Mouse (Mus musculus): ENCODE data around the gene Abi1.
"Not testable (repeated sequence)": the region's sequence is repeated elsewhere in the genome, so short reads cannot be mapped to it uniquely, and the experiment has no call there.

Gene Abi1

DNA sequence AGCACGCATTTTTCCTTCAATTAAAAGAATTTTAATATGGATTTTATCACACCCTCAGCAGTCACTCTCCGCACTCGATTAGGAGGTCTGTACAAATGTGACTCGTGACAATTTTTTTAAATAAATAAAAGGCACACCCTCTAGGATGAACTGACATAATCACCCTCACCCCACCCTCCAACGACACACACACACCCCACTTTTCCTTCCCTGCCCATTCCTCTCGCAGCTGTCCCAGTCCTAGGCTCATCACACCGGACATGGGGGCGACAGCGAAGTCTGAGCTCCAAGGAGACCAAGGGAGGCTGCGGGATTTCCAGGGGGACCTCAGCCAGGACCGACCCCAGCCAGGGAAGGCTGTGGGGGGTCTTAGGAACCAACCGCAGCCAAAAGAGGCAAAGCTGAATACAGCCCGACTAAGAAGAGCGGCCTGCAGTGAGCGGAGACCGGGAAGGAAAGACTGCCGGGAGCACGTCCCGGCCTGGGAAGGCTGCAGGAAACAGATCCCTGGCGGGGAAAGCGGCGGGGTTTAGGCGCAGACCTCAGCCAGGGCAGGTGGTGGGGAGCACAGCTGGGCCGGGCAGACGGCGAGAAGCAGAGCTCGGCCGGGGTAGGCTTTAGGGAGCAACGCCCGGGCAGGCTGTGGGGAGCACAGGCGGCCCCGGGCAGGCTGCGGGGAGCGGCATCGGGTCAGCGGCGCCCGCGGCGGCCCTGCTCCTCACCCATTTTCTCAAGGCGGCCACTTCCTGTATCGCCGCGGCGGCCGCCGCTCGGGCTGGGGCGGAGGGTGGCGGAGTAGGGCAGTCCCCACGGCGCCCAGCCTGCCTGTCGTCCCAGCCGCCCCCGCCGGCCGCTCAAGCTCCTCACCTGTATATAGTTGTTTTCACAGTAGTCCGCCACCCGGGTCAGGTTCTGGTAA, 700 bp downstream of the Abi1 start:
- in situ Hi-C loops (cut with MboI; ENCODE audit: low pct_unique_long_range_greater_than_20kb in 1 of 2, low sequenced_read_pairs in 2 of 2, unreplicated experiment in 1 of 2): no loop called here

DNA sequence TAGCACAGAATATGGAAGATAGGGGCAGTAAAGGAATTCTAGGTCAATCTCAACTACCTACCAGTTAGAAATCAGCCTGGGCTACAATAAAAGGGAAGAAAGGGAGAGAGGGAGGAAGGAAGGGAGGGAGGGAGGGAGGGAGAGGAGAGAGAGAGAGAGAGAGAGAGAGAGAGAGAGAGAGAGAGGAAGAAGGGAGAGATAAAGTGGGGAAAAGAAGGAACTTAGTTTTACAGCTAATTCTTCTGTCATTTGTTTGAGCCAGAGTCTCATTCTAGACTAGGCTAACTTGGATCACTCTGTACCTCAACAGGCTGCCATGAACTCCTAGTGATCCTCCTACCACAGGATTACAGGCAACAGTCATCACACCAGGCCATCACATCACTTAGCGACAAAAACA, 4.6 kb downstream of the Abi1 start:
- in situ Hi-C loops (cut with MboI; ENCODE audit: low pct_unique_long_range_greater_than_20kb in 1 of 2, low sequenced_read_pairs in 2 of 2, unreplicated experiment in 1 of 2): no loop called here

GRCm38 (mm10) chr2:23034692-23035435, 5.2 kb downstream of the Abi1 start:
- in situ Hi-C loops (cut with MboI; ENCODE audit: low pct_unique_long_range_greater_than_20kb in 1 of 2, low sequenced_read_pairs in 2 of 2, unreplicated experiment in 1 of 2): no loop called here

DNA sequence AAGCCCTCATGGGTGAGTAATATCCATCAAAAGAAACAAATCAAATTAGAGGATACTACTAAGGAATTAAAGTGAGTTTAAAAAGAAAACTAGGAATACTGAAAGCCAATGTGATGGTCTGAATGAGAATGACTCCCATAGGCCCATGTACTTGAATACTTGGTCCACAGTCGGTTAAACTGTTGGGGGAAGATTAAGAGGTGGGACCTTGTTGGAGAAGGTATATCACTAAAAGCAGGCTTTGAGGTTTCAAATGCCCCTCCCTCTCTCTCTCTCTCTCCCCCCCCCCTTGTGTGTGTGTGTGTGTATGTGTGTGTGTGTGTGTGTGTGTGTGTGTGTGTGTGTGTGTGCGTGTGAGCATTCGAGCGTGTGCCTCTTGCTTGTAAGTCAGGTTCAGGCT, 9.4 kb downstream of the Abi1 start:
- in situ Hi-C loops (cut with MboI; ENCODE audit: low pct_unique_long_range_greater_than_20kb in 1 of 2, low sequenced_read_pairs in 2 of 2, unreplicated experiment in 1 of 2): no loop called here

DNA sequence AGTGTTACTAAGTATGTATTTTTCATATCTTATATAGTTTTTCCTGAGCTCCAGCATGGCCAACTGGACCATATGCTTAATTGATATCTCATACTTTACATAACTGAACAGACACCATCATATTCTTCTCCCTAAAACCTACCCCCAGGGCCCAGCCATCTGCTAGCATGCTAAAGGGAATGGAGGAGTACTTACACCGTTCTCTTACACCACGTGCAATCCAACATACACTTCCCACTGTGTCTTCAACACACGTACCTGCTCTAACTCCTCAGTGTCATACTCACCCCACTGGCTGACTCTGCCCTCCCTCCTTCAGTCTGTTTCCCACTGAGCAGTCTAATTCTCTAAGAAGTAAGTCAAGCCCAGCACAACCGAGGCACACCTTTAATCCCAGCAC, 11.2 kb downstream of the Abi1 start:
- in situ Hi-C loops (cut with MboI; ENCODE audit: low pct_unique_long_range_greater_than_20kb in 1 of 2, low sequenced_read_pairs in 2 of 2, unreplicated experiment in 1 of 2): no loop called here

DNA sequence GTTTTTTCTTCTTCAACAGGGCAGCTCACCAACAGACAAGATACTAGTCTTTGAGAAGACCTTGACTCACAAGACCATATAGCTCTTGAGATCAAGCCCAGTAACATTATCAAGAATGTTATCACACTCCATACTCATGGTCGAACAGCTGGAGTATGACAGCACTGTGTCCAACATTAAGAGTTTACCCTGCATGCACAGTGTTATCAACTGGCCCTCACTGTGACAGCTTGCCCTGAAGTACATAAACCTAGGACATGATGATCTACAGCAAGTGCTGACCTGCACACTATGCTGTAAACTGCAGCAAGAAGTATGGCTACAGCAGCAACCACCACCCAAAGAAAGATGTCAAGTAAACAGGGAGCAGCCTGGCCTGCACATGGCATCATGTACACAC, 13.7 kb downstream of the Abi1 start:
- in situ Hi-C loops (cut with MboI; ENCODE audit: low pct_unique_long_range_greater_than_20kb in 1 of 2, low sequenced_read_pairs in 2 of 2, unreplicated experiment in 1 of 2): no loop called here

DNA sequence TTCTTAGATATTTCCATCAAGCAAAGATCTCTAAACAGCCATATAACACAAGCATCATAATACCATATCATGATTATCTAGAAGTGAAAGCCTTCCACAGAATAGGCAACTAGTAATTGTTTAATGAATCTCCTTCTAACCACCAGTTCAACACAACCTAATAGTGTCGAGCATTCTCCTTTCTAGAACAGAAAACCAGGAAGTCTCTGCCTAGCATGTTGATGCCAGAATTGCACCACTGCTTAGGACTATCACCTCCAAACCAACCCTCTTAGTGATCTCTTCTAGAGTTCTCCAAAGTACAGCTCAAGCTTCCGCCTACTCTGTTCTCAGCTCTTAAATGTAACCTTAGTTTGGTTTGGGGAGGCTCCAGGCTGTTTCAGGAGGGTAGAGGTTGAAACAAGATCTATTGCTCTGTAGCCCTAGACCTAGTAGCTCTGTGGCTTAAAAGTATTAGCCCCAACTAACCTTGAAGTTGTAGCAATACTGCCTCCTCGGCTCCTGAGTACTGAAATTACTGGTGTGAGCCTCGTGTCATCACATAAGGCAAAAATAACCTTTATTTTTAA, 16.2 kb downstream of the Abi1 start:
- in situ Hi-C loops (cut with MboI; ENCODE audit: low pct_unique_long_range_greater_than_20kb in 1 of 2, low sequenced_read_pairs in 2 of 2, unreplicated experiment in 1 of 2): no loop called here

- in situ Hi-C loops (cut with MboI; ENCODE audit: low pct_unique_long_range_greater_than_20kb in 1 of 2, low sequenced_read_pairs in 2 of 2, unreplicated experiment in 1 of 2): no loop called here
These were observed 17.0 kb downstream of the Abi1 start for GRCm38 (mm10) chr2:23023023-23023422.

DNA sequence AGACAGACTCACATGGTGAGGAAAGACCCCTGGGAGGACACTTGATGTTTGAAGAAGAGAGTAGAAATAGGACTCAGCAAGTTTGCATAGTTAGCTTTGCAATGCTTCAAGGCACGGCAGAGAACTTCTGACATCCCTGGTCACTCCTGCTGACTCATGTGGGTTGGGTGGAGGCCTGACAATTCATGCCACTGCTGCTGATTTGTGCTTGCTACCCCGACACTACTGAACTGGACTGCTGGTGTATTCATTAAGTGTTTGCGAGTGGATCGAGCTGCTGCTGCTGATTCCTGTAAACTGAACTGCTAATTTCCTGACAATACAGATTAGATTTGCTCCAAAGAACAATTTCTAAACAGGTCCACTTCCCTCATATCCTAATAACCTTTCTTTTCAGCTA, 18.3 kb downstream of the Abi1 start:
- in situ Hi-C loops (cut with MboI; ENCODE audit: low pct_unique_long_range_greater_than_20kb in 1 of 2, low sequenced_read_pairs in 2 of 2, unreplicated experiment in 1 of 2): no loop called here

GRCm38 (mm10) chr2:23021320-23021719, 18.7 kb downstream of the Abi1 start:
- in situ Hi-C loops (cut with MboI; ENCODE audit: low pct_unique_long_range_greater_than_20kb in 1 of 2, low sequenced_read_pairs in 2 of 2, unreplicated experiment in 1 of 2): no loop called here

- in situ Hi-C loops (cut with MboI; ENCODE audit: low pct_unique_long_range_greater_than_20kb in 1 of 2, low sequenced_read_pairs in 2 of 2, unreplicated experiment in 1 of 2): no loop called here
These were observed 20.9 kb downstream of the Abi1 start for GRCm38 (mm10) chr2:23019170-23019569.

GRCm38 (mm10) chr2:23016121-23016520, 23.9 kb downstream of the Abi1 start:
- in situ Hi-C loops (cut with MboI; ENCODE audit: low pct_unique_long_range_greater_than_20kb in 1 of 2, low sequenced_read_pairs in 2 of 2, unreplicated experiment in 1 of 2): no loop called here

- in situ Hi-C loops (cut with MboI; ENCODE audit: low pct_unique_long_range_greater_than_20kb in 1 of 2, low sequenced_read_pairs in 2 of 2, unreplicated experiment in 1 of 2): no loop called here
These were observed 24.7 kb downstream of the Abi1 start for GRCm38 (mm10) chr2:23015335-23015734.

- in situ Hi-C loops (cut with MboI; ENCODE audit: low pct_unique_long_range_greater_than_20kb in 1 of 2, low sequenced_read_pairs in 2 of 2, unreplicated experiment in 1 of 2): not testable (repeated sequence)
These were observed 25.1 kb downstream of the Abi1 start for GRCm38 (mm10) chr2:23014935-23015334.

GRCm38 (mm10) chr2:23008256-23008655, 31.8 kb downstream of the Abi1 start:
- in situ Hi-C loops (cut with MboI; ENCODE audit: low pct_unique_long_range_greater_than_20kb in 1 of 2, low sequenced_read_pairs in 2 of 2, unreplicated experiment in 1 of 2): no loop called here

DNA sequence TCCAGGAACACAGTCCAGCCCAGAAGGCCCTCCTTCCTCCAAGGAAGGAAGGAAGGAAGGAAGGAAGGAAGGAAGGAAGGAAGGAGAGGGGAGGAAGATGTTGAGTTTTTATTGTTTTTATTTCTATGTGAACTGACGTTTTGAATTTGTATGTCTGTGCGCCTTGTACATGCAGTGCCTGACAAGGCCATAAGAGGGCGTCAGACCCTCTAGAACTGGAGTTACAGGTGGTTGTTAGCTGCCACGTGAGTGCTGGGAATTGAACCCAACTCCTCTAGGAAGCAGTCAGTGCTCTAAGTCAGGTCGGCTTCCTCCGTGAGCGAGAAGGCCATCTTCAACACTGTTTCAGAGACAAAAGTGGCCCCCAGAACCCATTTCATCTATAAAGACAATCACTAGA, 32.5 kb downstream of the Abi1 start:
- in situ Hi-C loops (cut with MboI; ENCODE audit: low pct_unique_long_range_greater_than_20kb in 1 of 2, low sequenced_read_pairs in 2 of 2, unreplicated experiment in 1 of 2): no loop called here

- in situ Hi-C loops (cut with MboI; ENCODE audit: low pct_unique_long_range_greater_than_20kb in 1 of 2, low sequenced_read_pairs in 2 of 2, unreplicated experiment in 1 of 2): no loop called here
These were observed 32.9 kb downstream of the Abi1 start for GRCm38 (mm10) chr2:23007149-23007548.

- in situ Hi-C loops (cut with MboI; ENCODE audit: low pct_unique_long_range_greater_than_20kb in 1 of 2, low sequenced_read_pairs in 2 of 2, unreplicated experiment in 1 of 2): no loop called here
These were observed 33.8 kb downstream of the Abi1 start for GRCm38 (mm10) chr2:23006219-23006618.

GRCm38 (mm10) chr2:23002637-23003036, 37.4 kb downstream of the Abi1 start:
- in situ Hi-C loops (cut with MboI; ENCODE audit: low pct_unique_long_range_greater_than_20kb in 1 of 2, low sequenced_read_pairs in 2 of 2, unreplicated experiment in 1 of 2): no loop called here

All from mouse embryonic stem cell (cell line).